Mouse (Mus musculus): ENCODE measurements around the gene Tcap. TPM values are rescaled to one million over a fixed set of nuclear protein-coding genes. Genes with fewer than 3 reads are reported as not detected.
"Not testable (repeated sequence)": the region's sequence is repeated elsewhere in the genome, so short reads cannot be mapped to it uniquely, and the experiment has no call there.

The Tcap gene
- total RNA-seq, 2 experiments from 2014 or later, result not detected

- no peak for ATAC-seq (replicated peaks; ENCODE audit: low FRiP score, poor library complexity, severe bottlenecking)
Observed at GRCm38 (mm10) chr11:98376756-98377155, 6.9 kb upstream of the Tcap start.

DNA sequence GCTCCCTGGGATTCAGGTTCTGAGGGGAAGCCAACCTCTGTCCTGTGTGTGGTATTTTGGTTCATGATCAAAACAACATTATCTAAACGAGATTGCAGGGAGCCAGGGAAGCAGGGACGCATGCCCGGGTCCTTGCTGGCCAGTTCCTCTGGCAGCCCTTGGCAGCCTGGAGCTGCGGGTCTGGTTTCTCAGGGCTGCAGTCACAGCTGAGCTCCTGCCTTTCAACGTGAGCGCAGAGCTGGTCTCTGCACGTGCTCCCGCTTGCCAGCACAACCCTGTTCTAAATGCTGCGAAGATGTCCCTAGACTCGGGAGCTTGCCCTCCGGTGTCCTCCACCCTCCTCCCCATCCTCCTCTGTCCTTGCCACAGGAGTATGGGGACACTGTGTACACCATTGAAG, 5.8 kb upstream of the Tcap start:
- ATAC-seq (replicated peaks; ENCODE audit: low FRiP score, poor library complexity, severe bottlenecking), result 0 out of 2 replicates have a peak, but pooled peaks have one; percentile 24

- ATAC-seq (replicated peaks; ENCODE audit: low FRiP score, poor library complexity, severe bottlenecking), result no peak
Observed at GRCm38 (mm10) chr11:98379379-98379778, 4.2 kb upstream of the Tcap start.

DNA sequence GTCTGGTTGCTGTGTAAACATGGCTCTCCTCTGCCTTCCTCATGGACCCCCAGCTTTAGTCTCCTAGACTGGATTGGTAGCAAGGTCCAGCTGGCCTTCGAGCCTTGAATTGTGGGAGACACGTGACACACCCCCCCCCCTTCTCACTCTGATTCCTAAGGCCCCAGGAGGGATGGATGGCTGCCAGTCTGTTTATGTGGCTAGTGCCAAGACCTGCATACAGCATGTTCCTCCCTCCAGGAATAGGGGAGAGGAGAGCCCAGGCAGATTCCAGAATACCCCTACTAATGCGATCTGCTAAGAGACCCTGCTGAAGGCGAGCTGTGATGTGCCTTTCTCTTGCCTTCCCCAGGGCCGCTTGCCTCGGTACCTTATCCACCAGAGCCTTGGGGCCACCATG, 3.5 kb upstream of the Tcap start:
- no peak for ATAC-seq (replicated peaks; ENCODE audit: low FRiP score, poor library complexity, severe bottlenecking)

GRCm38 (mm10) chr11:98381651-98382050, 2.0 kb upstream of the Tcap start:
- no peak for ATAC-seq (replicated peaks; ENCODE audit: low FRiP score, poor library complexity, severe bottlenecking)

GRCm38 (mm10) chr11:98382405-98382804, 1.2 kb upstream of the Tcap start:
- not testable (repeated sequence) for ATAC-seq (replicated peaks; ENCODE audit: low FRiP score, poor library complexity, severe bottlenecking)

DNA sequence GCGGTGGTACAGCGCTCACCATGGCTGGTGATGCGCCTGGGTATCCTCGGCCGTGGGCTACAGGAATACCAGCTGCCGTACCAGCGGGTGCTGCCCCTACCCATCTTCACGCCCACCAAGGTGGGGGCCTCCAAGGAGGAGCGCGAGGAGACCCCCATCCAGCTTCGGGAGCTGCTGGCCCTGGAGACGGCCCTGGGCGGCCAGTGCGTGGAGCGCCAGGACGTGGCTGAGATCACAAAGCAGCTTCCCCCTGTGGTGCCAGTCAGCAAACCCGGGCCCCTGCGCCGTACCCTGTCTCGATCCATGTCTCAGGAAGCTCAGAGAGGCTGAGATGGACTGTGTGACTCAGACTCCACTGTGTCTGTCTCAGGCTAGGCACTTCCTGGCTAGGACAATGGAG, 605 bp downstream of the Tcap start:
- no peak for ATAC-seq (replicated peaks; ENCODE audit: low FRiP score, poor library complexity, severe bottlenecking)

- ATAC-seq (replicated peaks; ENCODE audit: low FRiP score, poor library complexity, severe bottlenecking), result no peak
Observed at GRCm38 (mm10) chr11:98384721-98385637, 1.4 kb downstream of the Tcap start.

- ATAC-seq (replicated peaks; ENCODE audit: low FRiP score, poor library complexity, severe bottlenecking), result no peak
Observed at GRCm38 (mm10) chr11:98385638-98386585, 2.3 kb downstream of the Tcap start, which contains the start of gene Pnmt. Gene Pnmt, plus strand, starts transcription at chr11:98386450.

DNA sequence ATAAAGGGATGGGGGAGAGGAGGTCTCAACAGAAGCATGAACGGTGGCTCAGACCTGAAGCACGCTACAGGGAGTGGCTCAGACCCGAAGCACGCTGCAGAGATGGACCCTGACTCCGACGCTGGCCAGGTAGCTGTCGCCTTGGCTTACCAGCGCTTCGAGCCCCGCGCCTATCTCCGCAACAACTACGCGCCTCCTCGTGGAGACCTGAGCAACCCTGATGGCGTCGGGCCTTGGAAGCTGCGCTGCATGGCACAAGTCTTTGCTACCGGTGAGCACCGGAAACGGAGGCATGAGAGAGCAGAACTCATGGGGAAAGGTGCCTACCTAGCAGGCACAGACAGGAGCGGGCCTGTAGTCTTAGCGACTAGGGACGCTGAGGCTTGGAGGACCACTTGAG, 3.0 kb downstream of the Tcap start:
- no peak for ATAC-seq (replicated peaks; ENCODE audit: low FRiP score, poor library complexity, severe bottlenecking)

DNA sequence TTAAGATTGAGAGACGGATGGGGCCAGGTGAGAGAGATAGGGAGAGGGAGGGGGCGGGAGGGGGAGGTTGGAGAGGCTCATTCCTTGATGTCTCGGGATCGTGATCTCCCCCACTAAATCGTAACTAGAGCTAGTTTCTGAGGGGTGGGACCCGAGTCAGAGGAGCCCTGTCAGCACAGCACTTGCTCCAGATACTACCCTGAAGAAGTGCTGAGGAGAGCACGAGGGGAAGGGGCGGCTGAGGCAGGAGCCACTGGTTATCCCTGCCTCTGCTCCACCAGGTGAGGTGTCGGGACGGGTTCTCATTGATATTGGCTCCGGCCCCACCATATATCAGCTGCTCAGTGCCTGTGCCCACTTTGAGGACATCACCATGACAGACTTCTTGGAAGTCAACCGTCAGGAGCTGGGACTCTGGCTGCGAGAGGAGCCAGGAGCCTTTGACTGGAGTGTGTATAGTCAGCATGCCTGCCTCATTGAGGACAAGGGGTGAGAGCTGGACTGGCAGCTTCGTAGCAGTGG, 3.5 kb downstream of the Tcap start:
- ATAC-seq (replicated peaks; ENCODE audit: low FRiP score, poor library complexity, severe bottlenecking), result no peak

GRCm38 (mm10) chr11:98388282-98388681, 4.7 kb downstream of the Tcap start:
- ATAC-seq (replicated peaks; ENCODE audit: low FRiP score, poor library complexity, severe bottlenecking), result no peak

DNA sequence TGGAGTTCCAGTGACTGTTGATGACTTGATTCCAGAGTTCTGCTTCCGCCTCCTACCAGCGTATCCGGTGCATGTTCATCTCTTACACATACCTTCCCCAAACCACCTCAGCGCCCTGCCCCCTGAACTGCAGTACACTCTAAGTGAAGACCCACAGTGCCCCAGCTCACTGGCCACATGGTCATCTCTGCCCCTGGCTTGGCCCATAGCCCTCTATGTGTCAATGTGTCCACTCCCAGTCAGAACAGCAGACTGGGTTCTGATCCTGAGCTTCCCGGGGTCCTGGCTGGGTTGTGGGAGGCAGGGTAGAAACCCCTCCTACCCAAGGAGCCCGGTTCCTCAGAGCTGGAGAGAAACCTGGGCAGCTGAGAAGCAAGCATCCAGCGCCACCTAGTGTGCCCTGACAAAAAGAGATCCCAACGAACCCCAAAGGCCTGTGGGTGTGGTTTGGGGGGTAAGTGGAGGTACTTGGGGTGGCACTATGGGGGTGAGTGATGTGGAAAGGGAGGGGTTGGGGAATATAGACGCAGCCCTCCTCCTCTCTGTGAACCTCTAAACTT, 5.7 kb downstream of the Tcap start:
- no peak for ATAC-seq (replicated peaks; ENCODE audit: low FRiP score, poor library complexity, severe bottlenecking)

- ATAC-seq (replicated peaks; ENCODE audit: low FRiP score, poor library complexity, severe bottlenecking), result no peak
Observed at GRCm38 (mm10) chr11:98390141-98390540, 6.5 kb downstream of the Tcap start.

GRCm38 (mm10) chr11:98392034-98392433, 8.4 kb downstream of the Tcap start:
- ATAC-seq (replicated peaks; ENCODE audit: low FRiP score, poor library complexity, severe bottlenecking), result no peak

DNA sequence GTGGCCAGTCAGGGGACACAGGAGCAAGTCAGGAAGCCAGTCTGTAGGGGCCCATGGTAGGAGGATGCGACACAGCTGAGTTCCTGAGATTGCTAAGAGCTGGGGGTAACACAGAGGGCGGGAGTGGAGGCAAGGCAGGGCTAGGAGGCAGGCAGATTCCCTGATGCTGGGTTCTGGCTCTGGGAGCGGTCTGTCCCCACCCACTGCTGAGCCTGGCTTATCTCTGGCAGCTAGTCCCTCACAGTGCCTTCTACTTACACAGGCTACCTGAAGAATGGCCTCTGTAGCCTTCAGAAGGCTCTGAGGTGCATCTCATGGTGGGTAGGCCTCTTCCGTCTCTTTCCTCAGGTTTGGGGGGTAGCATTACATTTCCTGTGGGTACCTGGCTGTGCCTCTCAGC, 9.0 kb downstream of the Tcap start:
- ATAC-seq (replicated peaks; ENCODE audit: low FRiP score, poor library complexity, severe bottlenecking), result peak; percentile 82

DNA sequence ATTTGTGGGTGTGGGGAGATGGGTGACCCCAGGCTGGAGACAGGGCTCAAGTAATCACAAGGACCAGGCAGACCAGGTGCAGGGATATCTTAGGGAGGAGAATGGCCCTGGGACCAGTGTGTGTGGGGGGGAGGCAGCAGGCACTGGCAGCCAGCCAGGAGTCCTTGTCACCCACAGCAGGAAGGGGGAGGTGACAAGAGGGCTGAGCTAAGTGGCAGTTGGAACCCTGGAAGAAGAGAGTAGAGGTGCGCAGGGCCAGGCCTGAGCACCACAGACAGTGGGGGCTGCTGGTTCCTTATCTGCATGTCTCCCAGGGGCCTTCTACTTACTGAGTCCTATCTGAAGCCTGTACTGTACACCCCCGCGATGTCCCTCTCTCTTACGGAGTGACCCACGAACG, 9.7 kb downstream of the Tcap start:
- peak; percentile 68 for ATAC-seq (replicated peaks; ENCODE audit: low FRiP score, poor library complexity, severe bottlenecking)

GRCm38 (mm10) chr11:98394301-98394700, 10.7 kb downstream of the Tcap start:
- ATAC-seq (replicated peaks; ENCODE audit: low FRiP score, poor library complexity, severe bottlenecking), result no peak

- ATAC-seq (replicated peaks; ENCODE audit: low FRiP score, poor library complexity, severe bottlenecking), result no peak
Observed at GRCm38 (mm10) chr11:98395041-98395440, 11.4 kb downstream of the Tcap start.

GRCm38 (mm10) chr11:98397946-98398345, 14.3 kb downstream of the Tcap start:
- no peak for ATAC-seq (replicated peaks; ENCODE audit: low FRiP score, poor library complexity, severe bottlenecking)
